ENCODE assay signal across 7 mouse cellular contexts in genomic region chr4:149136116-149136850, GRCm38 (mm10). TPM values are rescaled to one million over a fixed set of nuclear protein-coding genes. Genes with fewer than 3 reads are reported as not detected.
DNase-seq lines count a peak whose midpoint lies in the region; ATAC-seq and TF ChIP-seq lines count a peak whose summit lies in the region.

No protein-coding gene starts in this region.

- no peak for TF ChIP-seq POLR2A in spleen, adult 2 months (IDR thresholded peaks at IDR 0.05; ENCODE audit: low read depth, low read length)

- no peak overlapping the region for H3K27ac ChIP-seq in spleen, adult 2 months (ENCODE audit: insufficient read depth, low read length)
- peak overlapping the region; percentile 76 for H3K27ac ChIP-seq in embryonic facial prominence, embryonic 14.5 days (replicated peaks; ENCODE audit: low read depth, low read length)
- H3K27ac ChIP-seq in limb, embryonic 11.5 days (replicated peaks; ENCODE audit: low read depth, low read length) = no peak overlapping the region
- no peak overlapping the region for H3K27ac ChIP-seq in stomach, embryonic 16.5 days (ENCODE audit: low read length)

- H3K9me3 ChIP-seq in embryonic facial prominence, embryonic 14.5 days (ENCODE audit: control insufficient read depth, low read length) = no peaks in the 10 kb centered on the region
- H3K9me3 ChIP-seq in limb, embryonic 11.5 days (ENCODE audit: control insufficient read depth, low read length) = no peaks in the 10 kb centered on the region
- no peaks in the 10 kb centered on the region for H3K9me3 ChIP-seq in stomach, embryonic 16.5 days (replicated peaks; ENCODE audit: control insufficient read depth, low read length)

- no peak for ATAC-seq in embryonic facial prominence, embryonic 14.5 days (ENCODE audit: low read depth)
- ATAC-seq in limb, embryonic 11.5 days (ENCODE audit: insufficient number of reproducible peaks, low FRiP score, low TSS enrichment, low read depth) = no peak
- no peak for ATAC-seq in stomach, embryonic 16.5 days (ENCODE audit: insufficient read depth, low FRiP score)

- no peak for TF ChIP-seq CTCF in spleen, adult 2 months (IDR thresholded peaks at IDR 0.05; ENCODE audit: extremely low read depth, insufficient read depth, insufficient read length, insufficient replicate concordance)

- no peaks in the 10 kb centered on the region for H3K36me3 ChIP-seq in spleen, adult 2 months (ENCODE audit: control insufficient read depth, insufficient read depth, low read length)
- H3K36me3 ChIP-seq in embryonic facial prominence, embryonic 14.5 days (ENCODE audit: control insufficient read depth, insufficient read depth, low read length) = 0 out of 2 replicates have a peak, but pooled peaks cover 4% of the 10 kb centered on the region
- no peaks in the 10 kb centered on the region for H3K36me3 ChIP-seq in limb, embryonic 11.5 days (ENCODE audit: control insufficient read depth, insufficient read depth, low read length)
- no peaks in the 10 kb centered on the region for H3K36me3 ChIP-seq in stomach, embryonic 16.5 days (ENCODE audit: control insufficient read depth, insufficient read depth, low read length)

- 78% methylated on average over 18 of the region's 18 CpGs for WGBS in spleen, adult 2 months
- WGBS in embryonic facial prominence, embryonic 14.5 days = 40% methylated on average over 18 of the region's 18 CpGs
- WGBS in limb, embryonic 11.5 days = 72% methylated on average over 18 of the region's 18 CpGs
- 63% methylated on average over 18 of the region's 18 CpGs for WGBS in stomach, embryonic 16.5 days

- H3K4me2 ChIP-seq in embryonic facial prominence, embryonic 14.5 days (ENCODE audit: low read depth, low read length) = peak overlapping the region; percentile 79
- H3K4me2 ChIP-seq in limb, embryonic 11.5 days (ENCODE audit: low read depth, severe bottlenecking) = peak overlapping the region; percentile 60
- H3K4me2 ChIP-seq in stomach, embryonic 16.5 days (ENCODE audit: low read depth, low read length) = peak overlapping the region; percentile 71

- no peak for DNase-seq in spleen, adult 2 months (ENCODE audit: low read depth in 1 of 2, low spot score in 2 of 2)
- no peak for DNase-seq in spleen, adult 12 weeks (ENCODE audit: low spot score)
- DNase-seq in embryonic facial prominence, embryonic 14.5 days (ENCODE audit: low spot score) = peak; percentile 6
- DNase-seq in limb, embryonic 11.5 days (ENCODE audit: low spot score) = peak; percentile 39
- DNase-seq in thymus, postnatal 25 days = no peak
- no peak for DNase-seq in adrenal gland, adult 2 months

- H3K4me1 ChIP-seq in spleen, adult 2 months (ENCODE audit: control insufficient read depth, insufficient read depth, insufficient read length) = peaks cover 8% of the 10 kb centered on the region; the same call in 1 of the 2 replicates
- H3K4me1 ChIP-seq in embryonic facial prominence, embryonic 14.5 days (ENCODE audit: control insufficient read depth, insufficient read depth, low read length) = no peaks in the 10 kb centered on the region
- H3K4me1 ChIP-seq in limb, embryonic 11.5 days (ENCODE audit: control insufficient read depth, insufficient read depth, low read length) = peaks cover 4% of the 10 kb centered on the region
- H3K4me1 ChIP-seq in stomach, embryonic 16.5 days (ENCODE audit: control insufficient read depth, insufficient read depth, low read length) = peaks cover 8% of the 10 kb centered on the region

- peak overlapping the region; percentile 76 for H3K9ac ChIP-seq in embryonic facial prominence, embryonic 14.5 days (ENCODE audit: low read depth, low read length)
- peak overlapping the region; percentile 74; the same call in 1 of the 2 replicates for H3K9ac ChIP-seq in limb, embryonic 11.5 days (ENCODE audit: low read length)
- peak overlapping the region; percentile 82 for H3K9ac ChIP-seq in stomach, embryonic 16.5 days (ENCODE audit: low read length)

- H3K27me3 ChIP-seq in spleen, adult 2 months (ENCODE audit: control insufficient read depth, insufficient read depth, low read length) = no peaks in the 10 kb centered on the region
- no peaks in the 10 kb centered on the region for H3K27me3 ChIP-seq in embryonic facial prominence, embryonic 14.5 days (replicated peaks; ENCODE audit: control insufficient read depth, insufficient read depth, low read length)
- no peaks in the 10 kb centered on the region for H3K27me3 ChIP-seq in limb, embryonic 11.5 days (ENCODE audit: control insufficient read depth, insufficient read depth, low read length)
- H3K27me3 ChIP-seq in stomach, embryonic 16.5 days (ENCODE audit: control insufficient read depth, insufficient read depth, low read length) = no peaks in the 10 kb centered on the region

- H3K4me3 ChIP-seq in spleen, adult 2 months (ENCODE audit: extremely low read depth, insufficient read depth, insufficient read length) = peak overlapping the region; percentile 2; the same call in 1 of the 2 replicates
- H3K4me3 ChIP-seq in embryonic facial prominence, embryonic 14.5 days (ENCODE audit: low read depth, low read length) = peak overlapping the region; percentile 61
- peak overlapping the region; percentile 58 for H3K4me3 ChIP-seq in limb, embryonic 11.5 days (ENCODE audit: low read depth, low read length)
- peak overlapping the region; percentile 70 for H3K4me3 ChIP-seq in stomach, embryonic 16.5 days (replicated peaks; ENCODE audit: low read length)

RNA-seq across cellular contexts. Expression of gene Cenps, which starts 1.1 kb away (rescaled TPM):
- 2.7 and 4.5 TPM in 2 replicates for polyA plus RNA-seq in spleen, adult 2 months (2012; rRNA removed)
- 25.6 and 27.2 TPM in 2 replicates for polyA plus RNA-seq in embryonic facial prominence, embryonic 14.5 days (2014; fragmentation: Nextera tagmentation; extraction: Ambion mirVana)
- polyA plus RNA-seq in limb, embryonic 11.5 days (2014; fragmentation: Nextera tagmentation; extraction: Ambion mirVana) = 53.7 and 54.1 TPM in 2 replicates
- polyA plus RNA-seq in stomach, embryonic 16.5 days (2015; fragmentation: Nextera tagmentation; extraction: Ambion mirVana) = 22.3 and 24.5 TPM in 2 replicates
- 10 to 100 TPM; 11.5 to 13.0 TPM for total RNA-seq in adrenal gland, adult 2 months (2021)
- polyA plus RNA-seq in adrenal gland, adult 2 months (2012; rRNA removed) = 0.35 and 2.7 TPM in 2 replicates

RNA-seq across cellular contexts. Expression of gene Cort, which starts 9.7 kb away (rescaled TPM):
- polyA plus RNA-seq in spleen, adult 2 months (2012; rRNA removed) = 0.53 TPM in 1 of 2 replicates, not detected in the other
- 0.53 and 0.76 TPM in 2 replicates for polyA plus RNA-seq in embryonic facial prominence, embryonic 14.5 days (2014; fragmentation: Nextera tagmentation; extraction: Ambion mirVana)
- 0.70 TPM in 1 of 2 replicates, not detected in the other for polyA plus RNA-seq in limb, embryonic 11.5 days (2014; fragmentation: Nextera tagmentation; extraction: Ambion mirVana)
- polyA plus RNA-seq in stomach, embryonic 16.5 days (2015; fragmentation: Nextera tagmentation; extraction: Ambion mirVana) = not detected in 2 replicates
- 1 to 10 TPM; 1.2 TPM for total RNA-seq in adrenal gland, adult 2 months (2021)
- not detected in 2 replicates for polyA plus RNA-seq in adrenal gland, adult 2 months (2012; rRNA removed)

RNA-seq across cellular contexts. Expression of gene Pgd, which starts 30.3 kb away (rescaled TPM):
- 62.3 and 78.9 TPM in 2 replicates for polyA plus RNA-seq in spleen, adult 2 months (2012; rRNA removed)
- 43.3 and 43.7 TPM in 2 replicates for polyA plus RNA-seq in embryonic facial prominence, embryonic 14.5 days (2014; fragmentation: Nextera tagmentation; extraction: Ambion mirVana)
- polyA plus RNA-seq in limb, embryonic 11.5 days (2014; fragmentation: Nextera tagmentation; extraction: Ambion mirVana) = 48.3 and 57.2 TPM in 2 replicates
- polyA plus RNA-seq in stomach, embryonic 16.5 days (2015; fragmentation: Nextera tagmentation; extraction: Ambion mirVana) = 206 and 241 TPM in 2 replicates
- total RNA-seq in adrenal gland, adult 2 months (2021) = 100 to 1,000 TPM; 225 to 340 TPM
- 201 and 255 TPM in 2 replicates for polyA plus RNA-seq in adrenal gland, adult 2 months (2012; rRNA removed)

RNA-seq across cellular contexts. Expression of gene Dffa, which starts 32.3 kb away (rescaled TPM):
- 15.4 and 18.7 TPM in 2 replicates for polyA plus RNA-seq in spleen, adult 2 months (2012; rRNA removed)
- polyA plus RNA-seq in embryonic facial prominence, embryonic 14.5 days (2014; fragmentation: Nextera tagmentation; extraction: Ambion mirVana) = 22.9 and 24.3 TPM in 2 replicates
- 25.7 and 28.6 TPM in 2 replicates for polyA plus RNA-seq in limb, embryonic 11.5 days (2014; fragmentation: Nextera tagmentation; extraction: Ambion mirVana)
- 32.3 and 35.8 TPM in 2 replicates for polyA plus RNA-seq in stomach, embryonic 16.5 days (2015; fragmentation: Nextera tagmentation; extraction: Ambion mirVana)
- total RNA-seq in adrenal gland, adult 2 months (2021) = 10 to 100 TPM; 19.2 to 26.1 TPM
- polyA plus RNA-seq in adrenal gland, adult 2 months (2012; rRNA removed) = 9.8 and 11.6 TPM in 2 replicates

RNA-seq across cellular contexts. Expression of gene Pex14, which starts 36.6 kb away (rescaled TPM):
- polyA plus RNA-seq in spleen, adult 2 months (2012; rRNA removed) = 17.3 and 22.4 TPM in 2 replicates
- polyA plus RNA-seq in embryonic facial prominence, embryonic 14.5 days (2014; fragmentation: Nextera tagmentation; extraction: Ambion mirVana) = 38.1 and 41.4 TPM in 2 replicates
- polyA plus RNA-seq in limb, embryonic 11.5 days (2014; fragmentation: Nextera tagmentation; extraction: Ambion mirVana) = 41.1 and 41.6 TPM in 2 replicates
- 49.8 and 51.2 TPM in 2 replicates for polyA plus RNA-seq in stomach, embryonic 16.5 days (2015; fragmentation: Nextera tagmentation; extraction: Ambion mirVana)
- 10 to 100 TPM; 77.8 to 81.4 TPM for total RNA-seq in adrenal gland, adult 2 months (2021)
- 110 and 111 TPM in 2 replicates for polyA plus RNA-seq in adrenal gland, adult 2 months (2012; rRNA removed)

Comparison
In these comparisons a context has a peak if more than half of its experiments do, and no peak if none do; other contexts are left out.
1. DNase-seq: peak in embryonic facial prominence, embryonic 14.5 days (single experiment) and limb, embryonic 11.5 days (single experiment); none in spleen, adult 2 months (0 of 2), spleen, adult 12 weeks (single experiment), thymus, postnatal 25 days (single experiment) and adrenal gland, adult 2 months (single experiment).
2. H3K4me3 ChIP-seq: peak in every context shown above with its lines; median percentile 70 in stomach, embryonic 16.5 days; 61 in embryonic facial prominence, embryonic 14.5 days; 58 in limb, embryonic 11.5 days; 2 in spleen, adult 2 months.
3. Peak in every context shown above with its lines, with median percentiles within 50 percentile points of each other: H3K4me2 ChIP-seq and H3K9ac ChIP-seq.